Mouse (Mus musculus): ENCODE data around the gene Itpka.

The Itpka gene

DNA sequence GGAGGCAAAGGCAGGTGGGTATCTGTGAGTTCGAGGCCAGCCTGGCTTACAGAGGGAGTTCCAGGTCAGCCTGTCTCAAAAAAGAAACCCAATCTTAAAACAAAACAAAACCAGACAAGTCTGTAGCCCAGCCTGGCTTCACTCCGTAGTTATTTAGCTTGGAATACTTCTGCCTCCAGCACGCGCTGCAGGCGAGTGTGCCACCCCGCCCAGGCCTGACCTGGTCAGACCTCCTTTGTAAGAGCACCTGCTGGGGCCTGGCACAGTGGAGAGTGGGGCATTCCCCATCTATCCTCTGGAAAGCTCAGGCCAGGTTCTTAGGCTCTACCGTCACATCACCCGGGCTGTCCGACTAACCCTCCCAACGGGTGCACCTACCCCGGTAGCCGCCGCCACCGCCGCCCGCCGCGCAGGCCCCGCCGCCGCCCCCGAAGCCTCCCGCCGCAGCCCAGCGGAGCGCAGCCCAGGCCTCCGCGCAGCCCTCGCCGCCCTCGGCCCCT, 15.5 kb downstream of the Itpka start:
- CTCF ChIA-PET: no interaction called here

DNA sequence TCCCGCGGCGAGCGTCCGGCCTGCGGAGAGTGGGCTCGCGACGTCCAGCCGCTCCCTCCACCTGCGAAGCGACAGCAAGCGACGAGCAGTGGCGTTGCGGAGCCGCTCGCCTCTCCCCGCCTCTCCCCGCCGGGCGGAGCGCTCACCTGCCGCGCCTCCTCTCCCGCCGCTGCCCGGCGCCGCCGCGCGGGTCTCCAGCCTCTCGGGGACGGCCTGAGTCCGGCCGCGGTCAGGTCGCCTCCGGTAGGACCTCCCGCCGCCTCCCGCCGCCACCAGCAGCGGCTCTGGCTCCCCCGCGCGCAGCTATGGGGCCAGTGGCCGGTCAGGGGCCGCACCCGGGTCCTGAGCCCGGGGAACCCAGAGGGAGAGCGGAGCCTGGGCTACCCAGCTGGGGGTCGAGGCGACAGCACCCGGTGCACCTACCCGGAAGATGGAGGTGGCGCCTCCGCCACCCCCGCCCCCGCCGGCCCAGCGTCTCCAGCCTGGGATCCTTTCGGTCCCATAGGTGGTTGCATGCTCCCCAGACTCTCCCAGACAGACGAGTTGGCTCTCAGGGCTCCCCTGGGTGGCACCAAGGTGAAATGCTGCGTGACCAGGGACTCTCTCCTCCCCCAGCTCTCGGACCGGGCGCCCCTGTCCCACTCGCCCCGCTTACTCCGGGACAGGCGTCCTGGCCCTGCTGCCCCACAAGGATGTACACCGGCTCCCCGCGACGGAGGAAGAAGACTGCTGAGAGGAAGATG, 16.1 kb downstream of the Itpka start:
- CTCF ChIA-PET: no interaction called here

DNA sequence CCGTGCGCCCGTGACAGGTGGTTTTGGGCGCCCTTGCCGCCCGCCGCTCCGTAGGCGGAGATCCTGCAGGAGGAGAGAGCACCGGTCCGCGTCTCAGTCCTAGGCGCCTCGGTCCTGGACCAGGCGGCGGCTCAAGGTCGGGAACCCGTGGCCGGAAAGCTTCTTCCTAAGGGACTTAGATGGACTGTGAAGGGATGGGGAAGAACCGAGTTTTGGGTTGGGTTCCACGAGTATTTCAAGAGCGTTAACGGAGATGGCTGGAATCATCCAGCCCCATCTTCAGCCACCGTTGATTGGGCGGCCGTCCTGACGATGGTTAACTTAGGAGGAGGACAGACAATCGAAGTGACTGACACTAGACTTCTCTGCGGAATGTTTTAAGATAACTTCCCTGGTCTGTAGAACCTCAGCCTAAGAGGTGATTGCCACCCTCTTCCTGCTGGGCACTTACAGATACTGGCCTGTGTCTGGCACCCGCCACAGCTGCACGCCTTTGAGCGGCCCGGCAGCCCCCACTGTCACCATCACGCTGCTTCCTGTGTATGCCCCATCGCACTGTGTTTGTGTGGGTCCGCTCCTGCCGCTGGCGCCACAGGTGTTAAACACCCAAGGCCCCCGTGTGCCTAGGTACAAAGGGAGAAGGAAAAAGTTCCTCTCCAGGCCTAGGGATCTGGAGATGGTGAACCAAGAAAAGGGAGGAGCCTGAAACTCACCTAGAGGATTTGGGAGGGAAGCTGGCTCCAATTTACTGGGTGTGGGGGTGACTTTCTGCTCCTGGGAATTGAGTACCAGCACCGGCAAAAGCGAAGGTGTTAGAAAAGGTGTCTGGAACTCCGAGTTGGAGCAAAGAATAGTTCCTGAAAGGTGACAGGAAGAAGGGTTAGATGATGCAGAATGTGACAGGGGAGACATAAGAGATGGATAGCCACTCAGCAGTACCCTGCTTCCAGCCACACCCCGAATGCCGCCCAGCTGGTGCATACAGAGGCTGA, 17.0 kb downstream of the Itpka start:
- CTCF ChIA-PET: no interaction called here

DNA sequence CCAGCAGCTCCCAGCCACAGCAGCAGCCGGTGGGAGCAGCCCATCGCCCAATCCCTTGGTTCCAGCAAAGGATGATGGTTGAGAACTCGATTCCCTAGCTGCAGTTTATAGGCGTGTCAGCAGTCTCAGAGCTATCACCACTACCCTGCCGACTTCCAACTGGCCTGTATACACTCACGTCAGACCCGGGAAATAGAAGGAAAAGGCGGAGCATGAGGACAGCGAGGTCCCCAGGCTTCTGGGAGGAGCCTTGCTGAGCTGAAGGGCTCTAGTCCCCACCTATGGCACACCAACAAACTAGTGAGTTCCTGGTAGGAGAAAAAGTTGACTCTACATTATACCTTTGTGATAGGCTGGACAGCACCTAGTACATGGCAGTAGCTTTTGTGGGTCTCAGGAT, 18.1 kb downstream of the Itpka start, which contains the start of gene Ltk:
Gene Ltk (minus strand): TSS at position 181 of the 400 bp plus-strand sequence.
- CTCF ChIA-PET: no interaction called here

DNA sequence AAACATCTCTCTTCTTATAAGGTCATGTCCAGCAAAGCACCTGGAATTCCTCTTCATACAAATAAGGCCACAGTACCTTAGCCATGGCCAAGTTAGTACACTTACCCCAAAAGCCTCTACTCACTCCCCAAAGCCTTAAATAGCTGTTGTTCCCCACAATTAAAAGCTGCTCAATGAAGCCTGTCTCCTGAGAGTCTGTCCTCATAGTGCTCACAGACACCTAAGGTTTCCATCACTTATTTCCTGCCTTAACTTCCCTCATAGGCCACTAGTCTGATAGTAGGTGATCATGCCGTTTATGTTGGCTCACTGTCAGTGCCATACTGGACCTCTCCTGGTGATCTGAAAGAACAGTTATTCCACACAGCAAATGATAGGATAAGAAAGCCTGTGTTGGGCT, 20.1 kb downstream of the Itpka start:
- CTCF ChIA-PET: no interaction called here

DNA sequence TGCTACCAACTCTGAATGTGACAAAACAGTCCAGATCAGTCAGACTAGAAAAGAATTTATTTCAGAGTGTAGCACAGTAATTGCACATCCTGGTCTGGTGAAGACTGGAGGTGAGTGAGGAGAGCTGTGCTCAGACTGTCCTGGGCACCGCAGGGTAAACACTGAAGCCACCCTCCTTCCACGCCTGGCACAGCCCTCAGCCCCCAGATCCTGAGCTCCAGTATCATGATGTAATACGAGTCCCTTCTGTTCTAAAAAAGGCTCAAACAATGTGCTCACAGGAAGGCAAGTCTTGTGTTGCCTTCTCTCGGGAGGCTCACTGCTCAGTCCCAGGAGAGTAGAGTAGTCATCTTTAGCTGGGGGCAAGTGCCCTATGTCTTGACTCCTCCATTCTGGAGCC, 21.8 kb downstream of the Itpka start:
- CTCF ChIA-PET: no interaction called here

DNA sequence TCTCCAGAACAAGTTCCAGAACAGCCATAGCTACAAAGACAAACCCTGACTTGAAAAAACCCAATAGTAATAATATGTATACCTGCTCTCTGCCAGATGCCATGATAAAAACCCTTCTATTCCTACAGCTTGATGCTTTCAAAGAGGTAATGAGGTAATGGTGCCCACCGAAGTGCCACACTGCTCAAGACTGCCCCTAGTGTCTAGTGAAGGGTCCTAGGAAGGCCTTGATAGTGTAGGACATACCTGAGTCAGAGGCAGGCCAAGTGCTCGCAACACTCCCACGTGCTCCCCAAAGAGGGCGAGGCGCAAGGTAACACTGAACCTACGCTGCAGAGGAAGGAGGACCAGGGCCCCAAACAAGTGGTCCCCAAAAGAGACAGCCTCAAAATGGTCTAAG, 25.1 kb downstream of the Itpka start:
- CTCF ChIA-PET: no interaction called here

DNA sequence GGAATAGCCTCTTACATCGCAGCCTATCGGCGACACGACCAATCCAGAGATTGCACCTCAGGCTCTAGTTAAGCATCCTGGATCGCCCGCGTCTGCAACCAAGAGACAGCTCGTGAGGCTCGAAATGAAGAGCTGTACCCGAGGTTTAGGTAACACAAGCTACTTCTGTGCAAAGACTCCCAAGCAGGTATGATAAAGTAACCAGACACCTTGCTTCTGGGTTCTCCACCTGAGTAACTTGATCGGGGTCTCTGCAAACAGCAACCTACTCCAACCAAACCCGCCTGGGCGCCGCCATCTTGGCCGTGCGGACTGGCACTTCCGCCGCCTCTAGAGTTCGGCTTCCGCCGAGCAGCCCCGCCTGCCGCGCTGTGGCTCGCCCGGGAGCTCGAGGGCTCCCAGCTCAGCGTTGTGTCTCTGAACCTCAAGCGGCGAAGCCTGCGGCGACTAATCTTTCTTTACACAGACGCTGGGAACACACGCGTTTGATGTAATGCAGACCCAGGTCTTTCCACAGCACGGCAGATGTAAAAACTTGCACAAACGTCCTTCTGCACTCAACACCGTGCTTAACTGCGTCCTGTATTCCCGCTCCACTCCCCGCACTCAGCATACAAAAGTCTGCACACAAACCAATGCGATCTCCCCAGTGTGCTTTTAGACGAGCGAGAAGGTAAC, 45.2 kb downstream of the Itpka start, which contains the start of gene Rpap1:
Gene Rpap1 (minus strand): TSS at position 332 of the 678 bp plus-strand sequence.
- CTCF ChIA-PET: interaction anchor here (0.6 kb wide), 1 partner anchor 1155 kb away, joined by 3 read pairs; no protein-coding TSS in a partner anchor

DNA sequence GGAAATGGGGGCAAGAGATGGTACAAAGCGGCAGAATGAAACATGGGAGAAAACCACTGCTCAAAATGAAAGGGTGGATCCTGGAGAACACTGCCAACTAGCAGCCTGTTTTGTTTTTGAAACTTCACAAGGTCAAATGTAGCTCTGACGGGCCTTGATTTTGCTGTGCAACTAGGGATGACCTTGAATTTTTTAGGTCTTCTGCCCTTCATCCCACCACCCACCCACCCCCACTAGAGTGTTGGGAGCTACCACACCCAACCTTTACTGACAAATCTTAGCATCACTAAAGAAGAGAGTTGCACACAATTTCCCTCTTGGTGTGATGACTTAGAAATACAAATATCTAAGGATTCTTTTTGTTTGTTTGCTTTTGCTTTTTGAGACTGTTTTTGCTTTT, 47.9 kb downstream of the Itpka start:
- CTCF ChIA-PET: interaction anchor here (0.6 kb wide), 1 partner anchor 29 kb away, joined by 3 read pairs; no protein-coding TSS in a partner anchor

DNA sequence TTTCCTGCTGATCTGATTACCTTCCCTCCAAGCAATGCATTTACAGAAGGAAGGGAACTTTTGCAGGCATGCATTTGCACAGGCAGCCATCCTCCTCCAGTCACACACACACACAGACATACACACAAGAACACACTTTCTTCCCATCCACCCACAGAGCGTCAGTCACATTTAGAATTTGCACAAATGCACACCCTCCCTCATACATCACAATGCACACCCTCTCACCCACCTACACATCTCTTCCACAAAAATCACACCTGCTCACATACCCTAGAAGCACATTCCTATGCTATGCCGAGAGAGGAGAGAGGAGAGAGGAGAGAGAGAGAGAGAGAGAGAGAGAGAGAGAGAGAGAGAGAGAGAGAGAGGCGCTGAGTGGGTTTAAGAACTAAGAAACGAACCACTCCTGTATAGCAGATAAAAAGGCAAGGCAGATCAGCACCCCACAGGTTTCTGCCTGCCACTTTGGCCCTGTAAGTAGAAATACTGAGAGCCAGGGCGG, 55.2 kb downstream of the Itpka start, which contains the start of gene Tyro3:
Gene Tyro3 (plus strand): TSS at position 455 of the 505 bp plus-strand sequence.
- CTCF ChIA-PET: no interaction called here

DNA sequence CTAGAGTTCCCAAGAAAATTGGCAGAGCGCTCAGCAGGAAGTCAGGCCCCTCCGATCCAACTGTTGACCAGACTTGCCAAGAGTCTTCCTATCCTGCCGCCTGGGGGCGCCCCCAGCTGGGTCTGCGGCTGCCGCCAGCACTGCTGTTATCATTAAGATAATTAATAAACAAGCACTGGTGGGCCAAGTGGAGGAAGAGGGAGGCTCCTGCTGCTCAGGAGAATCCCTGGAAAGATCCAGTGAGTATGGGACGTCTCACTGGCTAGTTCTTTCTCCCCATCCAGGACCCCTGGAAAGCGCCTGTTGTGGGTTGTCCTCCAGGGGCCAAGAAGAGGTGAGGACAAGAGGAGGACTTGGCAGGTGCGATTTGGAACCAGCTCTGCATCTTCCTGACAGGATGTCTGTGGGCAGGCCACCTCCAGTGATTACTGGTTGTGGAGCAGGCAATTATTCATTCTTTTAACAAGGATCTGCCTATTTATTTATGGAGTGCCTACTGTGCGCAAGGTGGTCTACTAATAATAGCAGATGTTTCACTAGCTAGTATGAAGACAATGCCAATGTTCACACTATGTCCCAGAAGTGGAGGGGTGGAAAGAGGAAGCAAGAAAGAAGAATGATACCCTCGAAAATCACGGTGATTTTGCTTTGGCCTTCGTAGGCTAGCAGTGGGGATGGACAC, 56.2 kb downstream of the Itpka start:
- CTCF ChIA-PET: no interaction called here

DNA sequence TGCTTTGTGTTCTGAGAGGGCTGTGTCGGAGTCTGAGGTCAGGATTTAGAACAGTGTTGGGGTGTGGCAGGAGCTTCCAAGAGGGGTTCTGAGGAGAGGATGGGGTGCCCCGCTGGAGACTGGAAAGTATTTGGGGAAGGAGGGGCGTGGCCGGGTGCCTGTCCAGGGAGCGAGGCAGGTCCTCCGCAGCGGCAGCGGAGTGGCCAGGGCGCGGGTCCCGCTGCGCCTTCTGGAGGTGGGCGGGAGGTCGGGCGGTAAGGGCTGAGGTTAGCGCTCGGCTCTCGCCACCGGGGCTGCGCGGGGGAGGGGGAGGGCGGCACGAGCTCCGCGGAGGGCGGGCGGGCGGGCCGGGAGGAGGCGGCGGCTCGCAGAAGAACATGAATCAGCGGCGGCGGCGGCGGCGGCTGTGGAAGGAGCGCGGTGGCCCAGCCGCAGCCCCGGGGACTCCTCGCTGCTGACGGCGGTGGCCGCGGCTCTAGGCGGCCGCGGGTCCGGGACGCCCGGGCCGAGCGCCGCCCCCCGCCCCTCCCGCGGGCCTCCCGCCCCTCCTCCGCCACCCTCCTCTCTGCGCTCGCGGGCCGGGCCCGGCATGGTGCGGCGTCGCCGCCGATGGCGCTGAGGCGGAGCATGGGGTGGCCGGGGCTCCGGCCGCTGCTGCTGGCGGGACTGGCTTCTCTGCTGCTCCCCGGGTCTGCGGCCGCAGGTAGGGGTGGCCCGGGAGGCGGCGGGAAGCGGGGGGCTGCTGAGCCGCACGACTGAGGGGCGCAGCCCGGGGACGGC, 57.2 kb downstream of the Itpka start:
- CTCF ChIA-PET: no interaction called here

DNA sequence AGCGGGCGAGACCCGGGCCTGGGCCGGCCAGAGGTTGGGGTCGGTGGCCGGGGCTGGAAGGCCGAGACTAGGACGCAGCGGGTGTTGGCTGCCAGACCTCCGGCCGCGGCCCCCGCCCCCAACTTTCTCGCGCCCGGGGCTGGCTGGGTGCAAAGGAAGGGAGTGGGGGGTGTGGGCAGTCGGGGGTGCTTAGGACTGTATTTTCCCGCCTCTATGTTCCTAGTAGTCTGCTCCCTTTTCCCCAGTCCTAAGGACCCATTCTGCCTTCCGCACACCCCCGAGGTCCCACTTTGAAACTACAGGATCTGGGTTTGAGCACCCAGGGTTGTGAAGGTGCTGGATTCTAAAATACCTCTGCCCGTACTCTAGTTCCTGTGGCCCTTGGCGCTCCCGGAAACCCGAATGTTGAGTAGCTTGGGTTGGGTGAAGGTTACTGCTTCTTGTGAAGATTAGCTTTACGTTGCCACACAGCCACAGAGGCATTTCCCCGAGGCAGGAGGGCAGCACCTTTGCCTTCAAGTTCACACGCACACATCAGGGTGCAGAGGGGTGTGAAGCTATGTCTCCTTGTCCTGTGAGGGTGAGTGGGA, 57.9 kb downstream of the Itpka start:
- CTCF ChIA-PET: interaction anchor here (0.7 kb wide), 1 partner anchor 32 kb away, joined by 3 read pairs; no protein-coding TSS in a partner anchor
